19 mouse cellular contexts compared by ENCODE assay signal in the genomic region with DNA sequence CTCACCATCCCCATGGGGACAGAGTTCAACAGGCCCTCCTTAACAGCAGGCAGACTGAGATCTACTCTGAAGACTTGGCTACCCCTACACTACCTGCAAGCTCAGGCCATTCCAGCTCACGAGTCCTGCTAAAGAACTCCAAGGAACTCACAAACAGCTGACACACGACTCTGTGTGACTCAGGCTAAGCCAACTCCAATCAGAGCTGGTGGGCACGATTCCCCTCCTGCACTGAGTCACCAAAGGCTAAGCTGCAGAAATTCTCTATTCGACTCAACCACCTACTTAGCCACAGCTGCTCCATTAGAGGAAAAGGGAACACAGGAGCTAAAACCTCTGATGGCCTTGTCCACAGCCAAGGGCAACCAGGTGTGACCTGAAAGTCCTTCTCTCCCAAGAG. TPM values are rescaled to one million over a fixed set of nuclear protein-coding genes. Genes with fewer than 3 reads are reported as not detected.
DNase-seq lines count a peak whose midpoint lies in the region; ATAC-seq and TF ChIP-seq lines count a peak whose summit lies in the region.
"Had no signal": no experiment of that assay in that cellular context is flagged by ENCODE, and none has a peak within 500 bp of the region (broad histone marks: within the 10 kb centered on the region; RNA-seq: fewer than 3 reads in every experiment).

No protein-coding gene starts in this region.

- no peaks in the 10 kb centered on the region for H3K79me2 ChIP-seq in C2C12 (ENCODE audit: control insufficient read depth, insufficient read depth)

- H3K36me3 ChIP-seq in hindbrain, embryonic 14.5 days (replicated peaks; ENCODE audit: control insufficient read depth, insufficient read depth): no peaks in the 10 kb centered on the region
- H3K36me3 ChIP-seq in hindbrain, embryonic 10.5 days: no peaks in the 10 kb centered on the region
- H3K36me3 ChIP-seq in C2C12 (ENCODE audit: control insufficient read depth, insufficient read depth): no peaks in the 10 kb centered on the region
- H3K36me3 ChIP-seq in hindbrain, postnatal 0 days (ENCODE audit: insufficient read depth, low read length): no peaks in the 10 kb centered on the region
- H3K36me3 ChIP-seq: embryonic facial prominence, embryonic 13.5 days; intestine, embryonic 15.5 days had no signal

- H3ac ChIP-seq in C2C12 (ENCODE audit: control insufficient read depth, insufficient read length, low read depth): no peak overlapping the region

- peaks cover 19% of the 10 kb centered on the region for H3K4me1 ChIP-seq in hindbrain, embryonic 14.5 days (replicated peaks; ENCODE audit: control insufficient read depth, insufficient read depth, low read length)
- H3K4me1 ChIP-seq in hindbrain, embryonic 10.5 days (replicated peaks): peaks cover 25% of the 10 kb centered on the region
- H3K4me1 ChIP-seq in hindbrain, postnatal 0 days (ENCODE audit: insufficient read depth, low read length): peaks cover 12% of the 10 kb centered on the region; the same call in 1 of the 2 replicates

- no peak for DNase-seq in hindbrain, embryonic 14.5 days (ENCODE audit: low spot score)
- no peak for DNase-seq in hindbrain, embryonic 10.5 days (ENCODE audit: low spot score)
- DNase-seq in 3T3-L1 (ENCODE audit: low read depth, low spot score) (peak; percentile 51), liver (no peak)
- no peak for DNase-seq in hindbrain, postnatal 0 days (ENCODE audit: low spot score)
- DNase-seq in thymus, postnatal 36 days: no peak
- DNase-seq: cerebellum, adult 11 months; gastrocnemius, postnatal 10 days; heart, postnatal 14 days; lung, embryonic 14.5 days; right cerebral cortex, postnatal 25 days had no signal

- no peaks in the 10 kb centered on the region for H3K9me3 ChIP-seq in hindbrain, embryonic 14.5 days (ENCODE audit: control insufficient read depth, low read length)
- H3K9me3 ChIP-seq in hindbrain, embryonic 10.5 days: no peaks in the 10 kb centered on the region
- H3K9me3 ChIP-seq in hindbrain, postnatal 0 days (ENCODE audit: low read length): no peaks in the 10 kb centered on the region
- H3K9me3 ChIP-seq: embryonic facial prominence, embryonic 13.5 days; intestine, embryonic 15.5 days had no signal

- peak overlapping the region; percentile 82 for H3K4me2 ChIP-seq in hindbrain, embryonic 14.5 days (replicated peaks)
- H3K4me2 ChIP-seq in hindbrain, postnatal 0 days (ENCODE audit: low read depth, low read length): peak overlapping the region; percentile 88

- H3K27ac ChIP-seq in hindbrain, embryonic 14.5 days: no peak overlapping the region
- no peak overlapping the region for H3K27ac ChIP-seq in hindbrain, embryonic 10.5 days
- no peak overlapping the region for H3K27ac ChIP-seq in hindbrain, postnatal 0 days
- H3K27ac ChIP-seq: embryonic facial prominence, embryonic 13.5 days; intestine, embryonic 15.5 days had no signal

- TF ChIP-seq CTCF in C2C12 (IDR thresholded peaks at IDR 0.05; ENCODE audit: control insufficient read depth, insufficient read depth, insufficient read length): no peak
- no peak for TF ChIP-seq CTCF in hindbrain, postnatal 0 days (IDR thresholded peaks at IDR 0.05; ENCODE audit: low read depth)

- WGBS in hindbrain, embryonic 14.5 days: 74% methylated on average over 4 of the region's 4 CpGs
- WGBS in hindbrain, embryonic 10.5 days: 82% methylated on average over 4 of the region's 4 CpGs
- 60% methylated on average over 4 of the region's 4 CpGs for WGBS in hindbrain, postnatal 0 days

- H3K9ac ChIP-seq in hindbrain, embryonic 14.5 days: no peak overlapping the region; the same call in 1 of the 2 replicates
- no peak overlapping the region for H3K9ac ChIP-seq in hindbrain, postnatal 0 days (replicated peaks; ENCODE audit: low read length)
- H3K9ac ChIP-seq: intestine, embryonic 15.5 days had no signal

- no peak for ATAC-seq in hindbrain, embryonic 14.5 days (ENCODE audit: low FRiP score)
- no peak for ATAC-seq in hindbrain, postnatal 0 days
- ATAC-seq: intestine, embryonic 15.5 days had no signal

- no peaks in the 10 kb centered on the region for H3K79me3 ChIP-seq in C2C12 (ENCODE audit: low read depth)

- H3K27me3 ChIP-seq in hindbrain, embryonic 14.5 days (ENCODE audit: control insufficient read depth, insufficient read depth, low read length): peaks cover 41% of the 10 kb centered on the region
- H3K27me3 ChIP-seq in hindbrain, embryonic 10.5 days (ENCODE audit: insufficient read depth, poor library complexity, severe bottlenecking): peaks cover 88% of the 10 kb centered on the region
- peaks cover 20% of the 10 kb centered on the region for H3K27me3 ChIP-seq in C2C12 (ENCODE audit: control insufficient read depth, insufficient read depth, insufficient read length)
- H3K27me3 ChIP-seq in hindbrain, postnatal 0 days (ENCODE audit: insufficient read depth, low read length): no peaks in the 10 kb centered on the region

- H3K4me3 ChIP-seq in hindbrain, embryonic 14.5 days (replicated peaks; ENCODE audit: low read length): peak overlapping the region; percentile 61; the same call in 1 of the 2 replicates
- H3K4me3 ChIP-seq in hindbrain, embryonic 10.5 days: no peak overlapping the region
- no peak overlapping the region for H3K4me3 ChIP-seq in C2C12 (ENCODE audit: insufficient read depth, poor library complexity, severe bottlenecking)
- H3K4me3 ChIP-seq in hindbrain, postnatal 0 days (ENCODE audit: low read length): peak overlapping the region; percentile 63

TF ChIP-seq in C2C12, 6 proteins besides CTCF, POLR2A, EP300 and RAD21:
- peak; percentile 18 for TF ChIP-seq MYOD1 (IDR thresholded peaks at IDR 0.05; ENCODE audit: control insufficient read depth, insufficient read length, low read depth)
- TF ChIP-seq MAX (IDR thresholded peaks at IDR 0.05): no peak

RNA-seq across cellular contexts. Expression of a gene that starts 1.8 kb away (rescaled TPM):
- 15.5 and 18.8 TPM in 2 replicates for polyA plus RNA-seq in hindbrain, embryonic 14.5 days (2014; fragmentation: Nextera tagmentation; extraction: Ambion mirVana)
- 2.7 and 3.2 TPM in 2 replicates for polyA plus RNA-seq in hindbrain, embryonic 10.5 days (2016; fragmentation: Nextera tagmentation; extraction: Ambion mirVana)
- 3.2 TPM for polyA plus RNA-seq in C2C12 (2012; fragmentation: generic; extraction: Trizol)
- total RNA-seq in hindbrain, postnatal 0 days (2014; rRNA removed): 66.3 and 71.8 TPM in 2 replicates
- 18.9 and 20.6 TPM in 2 replicates for polyA plus RNA-seq in hindbrain, postnatal 0 days (2015; fragmentation: Nextera tagmentation; extraction: Ambion mirVana)
- total RNA-seq: CH12.LX; liver, adult 2 months had no signal

RNA-seq across cellular contexts. Expression of a gene that starts 38.9 kb away (rescaled TPM):
- not detected in 2 replicates for polyA plus RNA-seq in hindbrain, embryonic 14.5 days (2014; fragmentation: Nextera tagmentation; extraction: Ambion mirVana)
- not detected in 2 replicates for polyA plus RNA-seq in hindbrain, embryonic 10.5 days (2016; fragmentation: Nextera tagmentation; extraction: Ambion mirVana)
- not detected for polyA plus RNA-seq in C2C12 (2012; fragmentation: generic; extraction: Trizol)
- total RNA-seq in hindbrain, postnatal 0 days (2014; rRNA removed): not detected in 2 replicates
- polyA plus RNA-seq in hindbrain, postnatal 0 days (2015; fragmentation: Nextera tagmentation; extraction: Ambion mirVana): not detected in 2 replicates
- total RNA-seq: CH12.LX; gastrocnemius, postnatal 10 days; heart, postnatal 14 days; layer of hippocampus, adult 8-10 months; liver, adult 2 months had no signal
- polyA plus RNA-seq: intestine, embryonic 15.5 days; kidney, embryonic 16.5 days; liver, adult 2 months; lung, embryonic 14.5 days; urinary bladder, adult 2 months had no signal

RNA-seq across cellular contexts. Expression of a gene that starts 56.6 kb away (rescaled TPM):
- polyA plus RNA-seq in hindbrain, embryonic 14.5 days (2014; fragmentation: Nextera tagmentation; extraction: Ambion mirVana): 7.9 and 11.8 TPM in 2 replicates
- polyA plus RNA-seq in hindbrain, embryonic 10.5 days (2016; fragmentation: Nextera tagmentation; extraction: Ambion mirVana): 0.09 and 0.17 TPM in 2 replicates
- not detected for polyA plus RNA-seq in C2C12 (2012; fragmentation: generic; extraction: Trizol)
- 42.6 and 44.3 TPM in 2 replicates for total RNA-seq in hindbrain, postnatal 0 days (2014; rRNA removed)
- 13.3 and 16.6 TPM in 2 replicates for polyA plus RNA-seq in hindbrain, postnatal 0 days (2015; fragmentation: Nextera tagmentation; extraction: Ambion mirVana)
- total RNA-seq: CH12.LX; liver, adult 2 months had no signal

Comparison
In these comparisons a context has a peak if more than half of its experiments do, and no peak if none do; other contexts are left out.
1. H3K4me3 ChIP-seq: peak in hindbrain, embryonic 14.5 days (single experiment) and hindbrain, postnatal 0 days (single experiment); none in hindbrain, embryonic 10.5 days (single experiment) and C2C12 (single experiment).